Mouse (Mus musculus) heart, postnatal 0 days (tissue): Measurements from ENCODE around the gene Kcnj8. TPM values are rescaled to one million over a fixed set of nuclear protein-coding genes. Genes with fewer than 3 reads are reported as not detected.

Experiments used
- ATAC-seq: fragments of 200-750 bp; cut with Nextera tagmentation; 2 replicates; pipeline ENCODE4 v1.8.0; 2017; ENCODE audit warnings: low read depth, moderate number of reproducible peaks, moderate library complexity; ENCODE audit not compliant: insufficient read depth
- DNase-seq: peaks from one replicate; pipeline ENCODE4 v3.0.0-alpha.2; 2016; ENCODE audit warnings: low spot score
- H3K27ac ChIP-seq: fragments of 300-500 bp; sonication (generic); 2 replicates; pipeline ENCODE4 v1.5.1; 2014; ENCODE audit warnings: low read depth, mild to moderate bottlenecking
- H3K27me3 ChIP-seq: fragments of 300-500 bp; sonication (generic); 2 replicates; pipeline ENCODE4 v1.6.1; 2014; ENCODE audit warnings: low read length, mixed read lengths; ENCODE audit not compliant: control insufficient read depth, insufficient read depth
- H3K36me3 ChIP-seq: fragments of 300-500 bp; sonication (generic); replicated peaks from 2 replicates; pipeline ENCODE4 v1.6.1; 2014; ENCODE audit warnings: low read length, mixed read lengths; ENCODE audit not compliant: control insufficient read depth, insufficient read depth
- H3K4me1 ChIP-seq: fragments of 300-500 bp; sonication (generic); 2 replicates; pipeline ENCODE4 v1.6.1; 2014; ENCODE audit warnings: antibody characterized with exemption; ENCODE audit not compliant: control insufficient read depth, insufficient read depth
- H3K4me2 ChIP-seq: fragments of 300-500 bp; sonication (generic); 2 replicates; pipeline ENCODE4 v1.6.1; 2014; ENCODE audit warnings: low read depth, mild to moderate bottlenecking, low read length, moderate library complexity
- H3K4me3 ChIP-seq: fragments of 300-500 bp; sonication (generic); 2 replicates; pipeline ENCODE4 v1.5.1; 2014; ENCODE audit warnings: low read depth, low read length
- H3K9ac ChIP-seq: fragments of 300-500 bp; sonication (generic); replicated peaks from 2 replicates; pipeline ENCODE4 v1.6.1; 2014; ENCODE audit warnings: low read depth, low read length, mixed read lengths
- H3K9me3 ChIP-seq: fragments of 300-500 bp; sonication (generic); replicated peaks from 2 replicates; pipeline ENCODE4 v1.6.1; 2016; ENCODE audit warnings: low read length; ENCODE audit not compliant: control insufficient read depth
- CTCF ChIP-seq: IDR thresholded peaks from 2 replicates; pipeline ENCODE4 v1.5.1; 2016; ENCODE audit warnings: antibody characterized with exemption, control low read depth, low read depth
- EP300 ChIP-seq: IDR thresholded peaks from 2 replicates; pipeline ENCODE4 v1.6.1; 2016; ENCODE audit warnings: antibody characterized with exemption, low read depth
- WGBS: fragments of 180-500 bp; shearing (Covaris S2); extraction: QIAGEN DNeasy Blood & Tissue Kit; methylation state at CpG from one replicate; pipeline ENCODE4 v1.1.7; 2014; 5-methylcytosine and 5-hydroxymethylcytosine counted together
- polyA plus RNA-seq: library from polyadenylated mRNA; unstranded; fragments of >200 nt; fragmentation: Nextera tagmentation; extraction: Ambion mirVana; gene quantifications from 2 replicates; pipeline ENCODE4 v1.2.1, GENCODE M21; 2015
- total RNA-seq: library from RNA; depleted of rRNA; stranded (reverse); fragments of >200 nt; gene quantifications from 2 replicates; pipeline ENCODE4 v1.2.3, GENCODE M21; 2014; ENCODE audit warnings: low replicate concordance

Kcnj8 gene
- total and polyA plus RNA-seq, 2 experiments from 2014 or later, result 21.5 to 40.4 TPM

- no peaks in the 10 kb centered on the region for H3K9me3 ChIP-seq
- no peak for DNase-seq
- no peak overlapping the region for H3K4me2 ChIP-seq
- no peak for ATAC-seq
- H3K27ac ChIP-seq, result no peak overlapping the region
- no peak overlapping the region for H3K4me3 ChIP-seq
- WGBS, result 74% methylated on average over 8 of the region's 8 CpGs
- H3K27me3 ChIP-seq, result no peaks in the 10 kb centered on the region
- TF ChIP-seq EP300 (no peak), CTCF (no peak)
- H3K36me3 ChIP-seq, result no peaks in the 10 kb centered on the region
- H3K4me1 ChIP-seq, result 0 out of 2 replicates have a peak, but pooled peaks cover 10% of the 10 kb centered on the region
- no peak overlapping the region for H3K9ac ChIP-seq
Measured at GRCm38 (mm10) chr6:142542082-142542799, 29.2 kb downstream of the Kcnj8 start.

DNA sequence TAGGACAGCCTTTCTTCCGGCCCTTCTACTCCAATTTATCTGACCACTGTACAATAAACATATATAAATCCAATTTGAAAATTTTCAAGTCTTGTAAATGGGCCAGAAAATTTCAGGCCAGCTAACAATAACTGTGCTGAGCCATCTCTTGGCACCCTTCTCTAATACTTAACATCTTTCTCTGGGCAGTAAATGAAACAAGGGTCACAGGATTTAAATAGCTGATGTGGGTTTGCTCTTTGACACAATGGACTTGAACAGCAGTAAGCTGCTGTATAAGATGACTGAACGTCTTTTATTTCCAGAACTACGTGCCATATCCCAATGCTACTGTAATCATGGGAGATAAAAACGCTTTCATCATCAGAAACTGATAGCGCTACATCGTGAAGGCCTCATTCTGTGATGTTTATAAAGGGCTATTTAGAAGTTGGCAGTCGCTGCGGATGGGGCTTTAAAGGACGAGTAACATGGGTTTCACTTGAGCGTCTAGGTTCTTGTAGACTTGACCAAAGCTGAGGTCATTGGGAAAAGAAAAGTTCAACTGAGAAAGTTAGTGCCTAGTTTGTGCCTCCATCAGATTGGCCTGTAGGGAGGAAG lies 30.8 kb downstream of the Kcnj8 start:
- no peak overlapping the region for H3K9ac ChIP-seq
- H3K4me1 ChIP-seq, result 0 out of 2 replicates have a peak, but pooled peaks cover 10% of the 10 kb centered on the region
- H3K9me3 ChIP-seq, result no peaks in the 10 kb centered on the region
- no peaks in the 10 kb centered on the region for H3K36me3 ChIP-seq
- peak overlapping the region; percentile 32; the same call in 1 of the 2 replicates for H3K27ac ChIP-seq
- 68% methylated on average over 10 of the region's 10 CpGs for WGBS
- no peak overlapping the region for H3K4me3 ChIP-seq
- H3K27me3 ChIP-seq, result no peaks in the 10 kb centered on the region
- no peak for DNase-seq
- TF ChIP-seq CTCF, result no peak
- no peak for TF ChIP-seq EP300
- no peak for ATAC-seq
- H3K4me2 ChIP-seq, result no peak overlapping the region

DNA sequence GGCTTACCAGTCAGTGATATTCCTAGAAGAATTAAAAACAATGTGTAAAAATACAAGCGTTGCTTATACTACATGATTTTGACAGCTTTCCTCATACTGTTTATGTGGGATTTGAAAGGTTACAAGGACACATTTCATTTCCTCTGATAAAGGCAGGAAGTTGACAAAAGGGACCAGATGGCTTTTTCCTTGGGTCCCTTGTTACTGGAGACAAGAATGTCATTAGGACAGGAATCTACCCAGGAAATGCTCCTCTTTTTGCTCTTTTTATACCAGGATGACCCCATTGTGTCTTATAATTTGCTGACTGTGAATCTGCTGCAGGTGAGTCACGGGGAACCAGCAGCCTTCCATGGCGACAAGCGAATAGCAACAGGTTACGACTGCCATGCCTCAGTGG lies 31.3 kb downstream of the Kcnj8 start:
- Histone ChIP-seq H3K27me3 (no peaks in the 10 kb centered on the region), H3K9ac (no peak overlapping the region), H3K27ac (peak overlapping the region; percentile 32; the same call in 1 of the 2 replicates), H3K9me3 (no peaks in the 10 kb centered on the region), H3K4me1 (0 out of 2 replicates have a peak, but pooled peaks cover 10% of the 10 kb centered on the region), H3K4me3 (no peak overlapping the region), H3K36me3 (no peaks in the 10 kb centered on the region), H3K4me2 (no peak overlapping the region)
- no peak for DNase-seq
- TF ChIP-seq EP300 (no peak), CTCF (no peak)
- ATAC-seq, result no peak
- 65% methylated on average over 5 of the region's 5 CpGs for WGBS

- Histone ChIP-seq H3K36me3 (no peaks in the 10 kb centered on the region), H3K4me3 (no peak overlapping the region), H3K27ac (peak overlapping the region; percentile 32; the same call in 1 of the 2 replicates), H3K9me3 (no peaks in the 10 kb centered on the region), H3K27me3 (no peaks in the 10 kb centered on the region), H3K4me1 (0 out of 2 replicates have a peak, but pooled peaks cover 6% of the 10 kb centered on the region), H3K9ac (no peak overlapping the region), H3K4me2 (no peak overlapping the region)
- TF ChIP-seq EP300 (peak; percentile 61; the same call in 1 of the 2 replicates), CTCF (no peak)
- DNase-seq, result peak; percentile 63
- WGBS, result 58% methylated on average over 17 of the region's 17 CpGs
- peak; percentile 58 for ATAC-seq
Measured at GRCm38 (mm10) chr6:142538503-142538902, 32.9 kb downstream of the Kcnj8 start.

- Histone ChIP-seq H3K4me1 (no peaks in the 10 kb centered on the region), H3K27me3 (no peaks in the 10 kb centered on the region), H3K4me3 (no peak overlapping the region), H3K9ac (no peak overlapping the region), H3K4me2 (no peak overlapping the region), H3K27ac (no peak overlapping the region), H3K36me3 (no peaks in the 10 kb centered on the region), H3K9me3 (no peaks in the 10 kb centered on the region)
- ATAC-seq (no peak), DNase-seq (no peak)
- TF ChIP-seq EP300 (no peak), CTCF (no peak)
- WGBS, result 54% methylated on average over 5 of the region's 5 CpGs
Measured at GRCm38 (mm10) chr6:142533412-142533811, 38.0 kb downstream of the Kcnj8 start.
